Mouse (Mus musculus) megakaryocyte, embryonic 14.5 days (primary cell): ENCODE data around the gene Ppm1g. TPM values are rescaled to one million over a fixed set of nuclear protein-coding genes. Genes with fewer than 3 reads are reported as not detected.

Experiments used
- H3K27me3 ChIP-seq: replicated peaks from 2 replicates; pipeline ENCODE3; 2012; ENCODE audit warnings: inconsistent platforms
- H3K36me3 ChIP-seq: replicated peaks from 2 replicates; pipeline ENCODE3; 2012; ENCODE audit warnings: low read length, inconsistent platforms, mixed read lengths
- H3K4me1 ChIP-seq: 2 replicates; pipeline ENCODE4 v1.6.1; 2012; ENCODE audit warnings: inconsistent platforms
- H3K4me3 ChIP-seq: replicated peaks from 2 replicates; pipeline ENCODE3; 2012; ENCODE audit warnings: moderate library complexity, mild to moderate bottlenecking, inconsistent platforms
- H3K9me3 ChIP-seq: 2 replicates; pipeline ENCODE4 v1.6.1; 2012; ENCODE audit warnings: inconsistent platforms
- FLI1 ChIP-seq: IDR thresholded peaks from 2 replicates; pipeline ENCODE4 v1.6.1; 2012; ENCODE audit warnings: low read length, inconsistent platforms, mixed read lengths
- GATA1 ChIP-seq: IDR thresholded peaks from 3 replicates; pipeline ENCODE4 v1.6.1; 2012; ENCODE audit warnings: mixed read lengths, low read length, inconsistent platforms, borderline replicate concordance
- polyA plus RNA-seq: library from polyadenylated mRNA; stranded (reverse); fragments of >175 nt; gene quantifications from 2 replicates; pipeline ENCODE4 v1.2.3, GENCODE M21; 2012; ENCODE audit warnings: low replicate concordance; ENCODE audit not compliant: insufficient read depth

Ppm1g gene
- polyA plus RNA-seq: 188 and 232 TPM in 2 replicates

DNA sequence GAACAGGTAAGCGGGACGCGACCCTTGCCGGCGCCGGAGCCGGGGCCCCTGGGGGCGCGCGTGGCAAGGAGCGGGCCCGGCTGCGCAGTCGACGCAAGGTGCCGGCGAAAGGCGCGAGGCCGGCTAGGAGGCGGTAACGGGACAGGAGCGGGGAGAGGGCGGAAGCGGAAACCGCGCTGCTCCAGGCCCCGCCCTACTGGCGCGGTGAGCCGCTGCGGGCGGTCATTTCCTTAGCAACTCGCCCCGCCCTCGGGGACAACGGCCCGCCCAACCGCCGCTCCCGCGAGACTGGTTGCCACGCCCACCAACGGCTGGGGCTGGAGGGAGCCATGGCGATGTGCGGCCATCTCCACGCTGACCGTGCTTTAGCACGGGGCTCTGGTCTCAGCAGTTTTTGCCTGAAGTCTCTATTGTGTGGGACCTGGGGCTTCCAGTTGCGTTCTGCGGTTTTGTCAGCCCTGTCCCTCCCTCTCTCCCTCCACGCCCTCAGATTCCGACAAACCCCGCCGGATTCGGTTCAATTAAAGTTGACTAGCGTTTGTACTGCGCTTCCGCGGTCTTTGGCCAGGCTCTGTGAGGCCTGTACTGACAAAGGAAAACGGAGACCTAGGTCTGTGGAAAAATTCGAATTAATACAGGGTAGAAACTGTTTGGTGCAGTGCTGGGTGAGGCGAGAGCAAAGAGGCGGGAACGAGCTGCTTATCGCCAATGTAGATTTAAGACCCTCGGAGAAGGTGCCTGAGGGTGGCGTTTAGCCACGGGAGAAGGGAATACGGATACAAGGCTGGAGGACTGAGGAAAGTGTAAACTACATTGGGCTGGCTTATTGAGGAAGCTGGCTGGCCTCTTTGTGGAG, at the start of gene Ppm1g:
Gene Ppm1g, minus strand, starts transcription at position 240 of the 856 bp plus-strand sequence.
- peak within 1 kb of the TSS; percentile 99 for H3K4me3 ChIP-seq
- TF ChIP-seq GATA1: no peak
- 0 out of 2 replicates have a peak, but pooled peaks have one; percentile 66 for TF ChIP-seq FLI1

GRCm38 (mm10) chr5:31267686-31268085, 47.2 kb upstream of the Ppm1g start:
- peaks cover 7% of the 10 kb centered on the region for H3K9me3 ChIP-seq
- peaks cover 30% of the 10 kb centered on the region for H3K4me1 ChIP-seq
- no peak overlapping the region for H3K4me3 ChIP-seq
- peaks cover 13% of the 10 kb centered on the region for H3K27me3 ChIP-seq
- H3K36me3 ChIP-seq: peaks cover 85% of the 10 kb centered on the region
- TF ChIP-seq GATA1 (no peak), FLI1 (no peak)

More for the DNA sequence above, at the start of gene Ppm1g:
- Histone ChIP-seq H3K4me1 (peaks cover 31% of the 10 kb centered on the region), H3K9me3 (no peaks in the 10 kb centered on the region), H3K27me3 (no peaks in the 10 kb centered on the region), H3K36me3 (peaks cover 6% of the 10 kb centered on the region)

- H3K4me1 ChIP-seq: peaks cover 30% of the 10 kb centered on the region
- peaks cover 89% of the 10 kb centered on the region for H3K36me3 ChIP-seq
- H3K4me3 ChIP-seq: peak overlapping the region; percentile 48
- peaks cover 19% of the 10 kb centered on the region for H3K27me3 ChIP-seq
- H3K9me3 ChIP-seq: peaks cover 7% of the 10 kb centered on the region
- TF ChIP-seq FLI1: no peak
Observed at GRCm38 (mm10) chr5:31266101-31266500, 45.6 kb upstream of the Ppm1g start.

GRCm38 (mm10) chr5:31257616-31258015, 37.1 kb upstream of the Ppm1g start:
- TF ChIP-seq GATA1 (no peak), FLI1 (no peak)
- Histone ChIP-seq H3K36me3 (peaks cover 93% of the 10 kb centered on the region), H3K4me1 (peaks cover 45% of the 10 kb centered on the region)

GRCm38 (mm10) chr5:31255971-31256370, 35.5 kb upstream of the Ppm1g start:
- Histone ChIP-seq H3K36me3 (peaks cover 93% of the 10 kb centered on the region), H3K27me3 (no peaks in the 10 kb centered on the region), H3K9me3 (no peaks in the 10 kb centered on the region), H3K4me3 (no peak overlapping the region), H3K4me1 (peaks cover 50% of the 10 kb centered on the region)
- TF ChIP-seq FLI1 (no peak), GATA1 (no peak)

More at GRCm38 (mm10) chr5:31257616-31258015, 37.1 kb upstream of the Ppm1g start:
- peaks cover 6% of the 10 kb centered on the region for H3K27me3 ChIP-seq
- H3K4me3 ChIP-seq: no peak overlapping the region
- H3K9me3 ChIP-seq: no peaks in the 10 kb centered on the region

- Histone ChIP-seq H3K36me3 (peaks cover 93% of the 10 kb centered on the region), H3K4me3 (no peak overlapping the region), H3K9me3 (no peaks in the 10 kb centered on the region), H3K4me1 (peaks cover 49% of the 10 kb centered on the region), H3K27me3 (no peaks in the 10 kb centered on the region)
- TF ChIP-seq GATA1 (no peak), FLI1 (no peak)
Observed at GRCm38 (mm10) chr5:31255381-31255780, 34.9 kb upstream of the Ppm1g start.

GRCm38 (mm10) chr5:31254901-31255300, 34.4 kb upstream of the Ppm1g start:
- no peak overlapping the region for H3K4me3 ChIP-seq
- TF ChIP-seq GATA1: no peak
- TF ChIP-seq FLI1: no peak
- no peaks in the 10 kb centered on the region for H3K27me3 ChIP-seq
- H3K9me3 ChIP-seq: no peaks in the 10 kb centered on the region
- peaks cover 44% of the 10 kb centered on the region for H3K4me1 ChIP-seq
- H3K36me3 ChIP-seq: peaks cover 93% of the 10 kb centered on the region

GRCm38 (mm10) chr5:31254452-31254851, 34.0 kb upstream of the Ppm1g start:
- H3K9me3 ChIP-seq: no peaks in the 10 kb centered on the region
- H3K27me3 ChIP-seq: no peaks in the 10 kb centered on the region
- H3K36me3 ChIP-seq: peaks cover 93% of the 10 kb centered on the region
- TF ChIP-seq GATA1 (no peak), FLI1 (no peak)
- peaks cover 40% of the 10 kb centered on the region for H3K4me1 ChIP-seq
- H3K4me3 ChIP-seq: no peak overlapping the region

- H3K9me3 ChIP-seq: no peaks in the 10 kb centered on the region
- no peak overlapping the region for H3K4me3 ChIP-seq
- peaks cover 93% of the 10 kb centered on the region for H3K36me3 ChIP-seq
- H3K27me3 ChIP-seq: no peaks in the 10 kb centered on the region
- H3K4me1 ChIP-seq: peaks cover 34% of the 10 kb centered on the region
- TF ChIP-seq GATA1: no peak
- TF ChIP-seq FLI1: no peak
Observed at GRCm38 (mm10) chr5:31253806-31254205, 33.3 kb upstream of the Ppm1g start.
